Mouse (Mus musculus): ENCODE results near the gene Tanc1.
A peak's percentile ranks its signal among the peaks of the same experiment; 100 is the strongest.

Gene Tanc1

DNA sequence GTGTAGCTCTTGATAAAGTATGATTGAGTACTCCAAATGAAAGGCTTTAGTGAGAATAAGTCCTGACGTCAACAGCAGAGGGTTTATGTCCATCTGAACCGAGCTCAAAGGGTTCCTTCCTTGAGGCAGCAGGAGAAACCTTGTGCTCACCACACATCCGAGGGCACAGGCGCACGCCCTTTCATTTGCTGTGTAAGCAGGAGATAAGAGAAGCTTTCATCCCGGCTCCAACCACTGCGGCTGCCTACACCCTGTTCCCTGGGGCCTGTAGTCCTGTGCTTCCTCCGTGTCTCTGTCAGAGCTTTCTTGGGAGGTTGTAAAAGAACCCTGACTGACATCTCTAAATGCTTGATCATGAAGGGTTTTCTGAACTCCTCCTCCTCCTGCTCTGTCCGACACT, 181.5 kb downstream of the Tanc1 start:
- no peak for DNase-seq (ENCODE audit: extremely low spot score)

DNA sequence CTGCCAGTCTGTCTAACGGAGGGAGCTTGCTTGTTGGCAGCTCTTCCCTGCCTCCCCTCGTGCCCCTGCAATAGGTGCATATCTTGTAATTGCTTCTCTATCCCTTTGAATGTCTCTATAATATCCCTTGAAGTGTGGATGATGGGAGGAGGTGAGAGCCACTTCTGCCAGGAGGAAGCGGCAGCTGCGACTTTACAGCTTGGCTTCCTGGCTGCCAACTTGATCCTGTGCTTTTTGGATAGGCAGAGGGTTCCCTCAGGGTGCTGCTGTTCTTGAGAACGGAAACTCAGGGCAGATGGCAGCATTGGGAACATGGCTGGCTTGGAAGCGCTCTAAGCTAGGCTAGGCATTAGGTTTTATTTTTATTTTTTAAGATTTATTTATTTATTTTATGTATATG, 183.0 kb downstream of the Tanc1 start:
- DNase-seq (ENCODE audit: extremely low spot score), result no peak

DNA sequence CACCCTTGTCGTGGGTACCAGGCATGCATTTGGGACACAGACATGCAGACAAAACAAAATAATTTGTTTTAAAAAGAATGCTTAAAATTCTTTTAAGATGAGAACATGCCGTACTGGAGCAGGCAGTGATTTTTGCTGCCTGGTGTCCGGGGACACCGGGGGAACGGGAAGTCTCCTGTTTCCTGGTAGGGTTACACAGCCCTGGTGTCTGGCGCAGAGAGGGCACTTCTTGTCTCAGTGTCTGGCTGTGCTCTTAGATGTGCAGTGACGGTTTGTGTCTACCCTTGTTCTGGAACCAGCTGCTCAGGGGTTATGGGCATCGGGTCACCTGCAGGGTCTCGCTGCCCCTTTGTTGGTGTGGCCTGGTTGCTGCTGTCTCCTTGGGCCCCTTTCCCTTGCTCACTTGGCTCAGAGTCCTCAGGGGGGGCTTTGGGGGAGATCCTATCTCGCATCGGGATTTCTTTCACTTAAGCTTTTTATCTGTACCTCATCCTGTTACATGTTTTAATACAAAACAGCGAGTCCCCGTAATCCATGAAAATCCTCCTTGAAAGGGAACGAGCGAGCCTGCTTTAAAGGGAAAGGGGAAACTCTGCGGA, 187.2 kb downstream of the Tanc1 start:
- no peak for DNase-seq (ENCODE audit: extremely low spot score)

DNA sequence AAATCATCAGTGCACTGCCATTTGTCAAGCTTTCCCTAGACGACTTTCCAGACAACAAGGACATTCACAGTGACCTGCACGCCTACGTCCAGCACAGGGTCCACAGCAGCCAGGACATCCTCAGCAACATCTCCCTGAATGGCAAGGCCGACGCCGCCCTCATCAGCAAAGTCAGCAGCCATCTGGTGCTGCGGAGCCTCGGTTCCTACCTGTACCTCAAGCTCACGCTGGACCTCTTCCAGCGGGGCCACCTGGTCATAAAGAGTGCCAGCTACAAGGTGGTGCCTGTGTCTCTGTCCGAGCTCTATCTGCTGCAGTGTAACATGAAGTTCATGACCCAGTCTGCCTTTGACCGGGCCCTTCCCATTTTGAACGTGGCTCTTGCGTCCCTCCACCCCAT, 187.7 kb downstream of the Tanc1 start:
- no peak for DNase-seq (ENCODE audit: extremely low spot score)

DNA sequence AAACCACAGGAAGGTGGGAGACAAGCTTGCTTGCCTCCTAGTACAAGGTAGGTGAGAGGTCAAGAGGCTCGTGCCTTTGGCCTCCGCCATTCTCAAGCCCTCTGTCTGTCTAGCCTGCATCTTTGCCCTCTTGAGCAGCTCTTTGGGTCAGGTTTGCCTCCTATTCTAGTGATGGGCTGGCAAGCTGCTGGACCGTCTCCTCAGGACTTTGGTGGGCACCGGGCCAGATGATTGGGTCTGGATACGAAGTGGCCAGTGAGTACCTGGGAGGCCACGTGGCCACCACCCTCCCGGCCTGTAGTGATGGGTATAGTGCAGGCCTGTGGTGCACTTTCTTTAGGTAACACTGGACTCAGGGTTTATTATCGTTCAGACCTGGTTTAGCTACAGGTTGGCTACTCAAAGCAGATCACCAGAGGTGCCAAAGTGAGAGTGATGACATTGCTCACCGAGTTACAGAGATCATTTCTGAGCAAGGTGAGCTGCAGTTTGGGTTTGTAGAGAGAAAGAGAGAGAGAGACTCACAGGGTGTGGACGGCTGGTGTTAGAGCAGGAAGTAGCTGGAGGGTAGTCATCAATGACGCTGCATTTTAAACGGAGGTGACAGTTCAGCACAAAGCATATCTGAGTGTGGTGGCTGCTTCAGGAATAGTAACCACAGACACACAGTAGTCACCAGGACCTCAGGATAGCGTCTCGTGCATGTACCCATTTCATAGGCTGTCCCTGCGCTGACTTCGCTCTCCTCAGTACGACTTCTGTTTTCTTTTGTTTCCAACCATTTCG, 188.8 kb downstream of the Tanc1 start:
- no peak for DNase-seq (ENCODE audit: extremely low spot score)

DNA sequence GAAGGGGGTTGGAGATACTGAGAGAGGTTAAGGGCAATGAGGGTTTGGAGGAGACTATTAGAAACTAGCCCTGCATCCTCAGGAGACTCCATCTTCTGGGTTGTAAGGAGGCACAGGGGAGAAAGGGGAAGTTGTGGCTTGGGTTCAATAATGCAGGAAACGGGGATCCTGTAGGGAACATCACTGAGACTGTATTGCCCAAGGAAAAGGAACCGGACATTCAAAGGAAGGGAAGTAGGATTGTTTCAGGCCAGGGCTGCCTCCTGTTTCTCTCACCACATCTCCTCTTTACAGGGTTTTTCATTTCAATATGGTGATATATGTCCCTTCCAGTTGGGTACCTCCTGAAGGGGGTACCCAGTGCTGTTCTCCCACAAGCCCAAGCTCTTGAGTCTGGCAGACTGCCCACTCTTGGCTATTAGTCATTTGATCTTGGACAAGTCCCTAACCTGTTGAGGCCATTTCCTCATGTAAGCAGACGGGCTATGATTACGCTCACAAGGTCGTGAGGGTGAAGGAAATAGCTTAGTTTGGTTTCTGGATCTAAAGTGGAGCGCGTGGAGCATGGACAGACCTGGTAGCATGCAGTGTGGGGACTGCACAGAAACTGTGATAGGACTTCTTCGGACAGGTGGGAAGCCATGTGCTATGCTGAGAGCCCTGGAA, 191.0 kb downstream of the Tanc1 start:
- no peak for DNase-seq (ENCODE audit: extremely low spot score)

DNA sequence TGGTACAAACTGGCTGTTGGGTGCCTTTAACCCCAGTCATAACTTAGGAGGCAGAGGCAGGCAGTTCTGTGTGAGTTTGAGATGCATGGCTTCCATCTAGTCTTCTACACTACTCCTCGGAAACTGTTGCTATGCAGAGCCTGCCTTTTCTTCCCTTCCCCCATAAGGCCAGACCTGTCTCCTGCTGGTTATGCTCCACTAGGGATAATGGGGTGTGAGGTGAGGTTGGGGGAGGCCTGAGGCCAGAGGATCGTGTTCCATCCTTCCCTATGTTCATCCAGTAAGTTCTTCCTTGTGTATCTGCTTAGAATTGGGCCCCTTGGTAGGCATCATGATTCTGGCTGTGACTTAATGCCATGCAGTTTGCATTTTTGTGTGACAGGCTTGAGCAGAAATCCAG, 193.8 kb downstream of the Tanc1 start:
- DNase-seq (ENCODE audit: extremely low spot score), result no peak

DNA sequence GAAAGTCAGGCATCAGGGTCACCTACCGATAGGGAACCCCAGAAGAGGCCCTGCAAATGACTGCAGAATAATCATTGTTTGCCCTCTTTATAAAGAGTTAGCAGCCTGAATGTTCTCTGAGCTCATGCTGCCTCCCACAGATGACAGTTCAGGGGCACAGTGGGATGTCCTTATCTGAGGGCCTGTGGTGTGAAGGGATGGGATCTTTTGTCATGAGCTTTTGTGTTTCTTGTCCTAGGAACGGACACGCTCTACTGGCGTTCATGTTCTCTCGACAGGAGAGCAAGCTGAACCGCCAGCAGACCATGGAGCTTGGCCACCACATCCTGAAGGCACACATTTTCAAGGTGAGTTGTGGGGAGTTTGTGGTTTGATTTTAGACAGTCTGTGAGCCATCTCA, 194.2 kb downstream of the Tanc1 start:
- DNase-seq (ENCODE audit: extremely low spot score), result no peak

DNA sequence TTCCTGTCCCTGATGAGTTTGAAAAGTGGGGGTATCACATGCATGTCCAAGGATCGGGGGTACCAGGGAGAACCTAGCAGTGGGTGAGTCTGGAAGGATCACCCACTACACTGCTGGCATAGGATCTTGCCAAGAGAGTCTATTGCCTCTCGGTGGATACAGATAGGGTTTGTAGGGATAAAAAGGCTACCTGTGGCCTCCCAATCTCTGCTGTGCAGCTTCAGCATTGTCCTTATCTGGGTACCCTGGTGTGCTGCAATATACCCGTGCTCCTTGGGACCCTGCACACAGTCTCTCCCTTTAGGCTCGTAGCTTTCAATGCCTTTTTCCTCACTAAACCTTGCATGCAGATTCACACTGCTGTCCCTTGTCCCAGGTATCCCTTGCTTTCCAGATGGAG, 196.8 kb downstream of the Tanc1 start:
- DNase-seq (ENCODE audit: extremely low spot score), result no peak

DNA sequence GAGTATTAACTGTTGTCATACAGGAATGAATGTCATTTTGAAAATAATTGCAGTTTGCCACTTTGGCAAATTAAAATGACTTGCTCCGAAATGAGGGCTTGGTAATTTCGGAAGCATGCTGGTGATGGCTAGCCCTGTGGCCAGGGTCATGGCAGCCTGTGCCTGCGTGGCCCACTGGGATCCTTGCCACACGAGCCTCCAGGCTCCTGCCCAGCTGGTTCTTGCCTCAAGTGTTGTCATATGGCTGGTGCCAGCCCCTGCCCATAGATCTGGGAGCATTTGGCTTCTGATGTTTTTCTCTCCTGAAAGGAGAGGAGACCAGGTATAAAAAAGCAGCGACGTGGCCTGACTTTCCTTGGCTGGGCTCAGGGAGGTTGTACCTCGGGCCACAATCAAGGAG, 198.2 kb downstream of the Tanc1 start:
- no peak for DNase-seq (ENCODE audit: extremely low spot score)

DNA sequence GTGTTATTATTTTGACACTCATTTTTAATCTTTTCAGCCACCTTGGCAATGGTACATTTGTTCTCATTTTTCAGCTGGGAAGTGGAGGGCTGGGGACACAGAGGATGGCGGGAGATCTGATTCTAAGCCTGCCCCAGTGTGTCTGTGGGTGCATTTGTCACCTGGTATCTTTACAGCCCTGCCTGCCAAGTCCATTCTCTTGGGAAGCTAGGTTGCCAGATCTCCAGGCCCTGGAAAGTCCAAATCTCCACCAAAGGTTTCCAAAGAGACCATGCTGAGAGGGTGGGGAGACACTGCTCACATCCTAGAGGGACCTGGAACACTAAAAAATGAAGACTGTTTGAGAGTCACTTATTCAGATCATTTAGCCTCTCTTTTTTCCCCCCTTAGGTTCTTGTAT, 199.4 kb downstream of the Tanc1 start:
- no peak for DNase-seq (ENCODE audit: extremely low spot score)

DNA sequence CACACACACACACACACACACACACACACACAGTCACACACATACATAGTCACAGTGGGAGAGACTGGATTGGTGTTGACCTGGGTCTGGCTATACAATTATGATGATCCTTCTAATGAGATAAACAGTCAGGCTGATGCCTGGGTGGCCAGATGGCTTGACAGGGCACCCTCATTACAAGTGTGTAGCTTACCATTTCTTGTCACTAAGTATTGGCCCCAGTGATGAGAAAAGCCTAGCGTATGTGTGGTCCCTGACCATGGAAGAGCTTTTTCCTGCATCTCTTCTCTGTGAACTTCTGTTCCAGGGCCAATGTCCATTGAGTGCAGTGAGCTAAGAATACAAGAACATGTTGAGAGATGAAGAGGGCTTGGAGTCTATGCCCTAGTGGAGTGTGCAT, 200.8 kb downstream of the Tanc1 start:
- no peak for DNase-seq (ENCODE audit: extremely low spot score)

DNA sequence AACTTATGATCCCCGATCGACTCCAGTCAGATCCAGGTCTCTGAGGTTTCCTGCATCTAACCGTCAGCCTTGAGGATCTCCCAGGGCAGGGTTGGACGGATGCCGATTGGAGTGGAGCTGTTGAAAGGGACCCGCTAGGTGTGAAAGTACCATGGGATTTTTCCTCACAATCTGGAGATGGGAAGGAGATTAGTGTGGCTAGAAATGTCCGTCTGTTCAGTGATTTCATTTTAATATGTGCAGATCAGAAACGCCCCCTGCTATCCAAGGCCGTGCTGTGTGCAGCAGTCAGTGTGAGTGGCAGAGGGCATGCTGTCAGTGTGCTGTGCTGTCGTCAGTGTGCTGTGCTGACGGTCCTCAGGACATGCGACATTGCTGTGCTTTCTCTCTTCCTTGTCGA, 201.6 kb downstream of the Tanc1 start:
- DNase-seq (ENCODE audit: extremely low spot score), result no peak

DNA sequence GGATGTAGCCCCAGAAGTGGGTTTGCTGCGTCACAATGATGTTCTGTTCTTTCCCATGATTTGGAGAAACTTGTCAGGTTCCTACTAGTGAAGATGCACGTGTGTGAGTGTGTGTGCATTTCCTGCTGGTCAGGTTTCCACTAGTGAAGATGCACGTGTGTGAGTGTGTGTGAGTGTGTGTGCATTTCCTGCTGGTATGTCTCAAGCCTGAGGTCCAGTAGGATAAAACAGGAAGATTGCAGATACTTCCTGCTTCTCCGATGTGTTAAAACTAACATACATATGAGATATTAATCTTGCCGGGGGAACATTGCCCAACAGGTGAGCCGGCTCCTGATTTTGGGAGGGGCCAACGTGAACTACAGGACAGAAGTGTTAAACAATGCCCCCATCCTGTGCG, 203.2 kb downstream of the Tanc1 start:
- no peak for DNase-seq (ENCODE audit: extremely low spot score)

DNA sequence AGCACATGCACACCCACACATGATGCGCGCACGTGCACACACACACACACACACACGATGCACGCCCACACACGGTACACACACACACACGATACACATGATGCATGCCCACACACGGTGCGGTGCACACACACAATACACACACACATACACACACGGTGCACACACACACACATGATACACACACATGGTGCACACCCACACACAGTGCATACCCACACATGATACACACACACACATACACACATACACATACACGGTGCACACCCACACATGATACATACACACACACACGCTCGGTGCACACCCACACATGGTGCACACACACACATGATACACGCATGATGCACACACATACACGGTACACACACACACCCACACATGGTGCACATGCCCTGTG, 206.8 kb downstream of the Tanc1 start:
- DNase-seq (ENCODE audit: extremely low spot score), result no peak

DNA sequence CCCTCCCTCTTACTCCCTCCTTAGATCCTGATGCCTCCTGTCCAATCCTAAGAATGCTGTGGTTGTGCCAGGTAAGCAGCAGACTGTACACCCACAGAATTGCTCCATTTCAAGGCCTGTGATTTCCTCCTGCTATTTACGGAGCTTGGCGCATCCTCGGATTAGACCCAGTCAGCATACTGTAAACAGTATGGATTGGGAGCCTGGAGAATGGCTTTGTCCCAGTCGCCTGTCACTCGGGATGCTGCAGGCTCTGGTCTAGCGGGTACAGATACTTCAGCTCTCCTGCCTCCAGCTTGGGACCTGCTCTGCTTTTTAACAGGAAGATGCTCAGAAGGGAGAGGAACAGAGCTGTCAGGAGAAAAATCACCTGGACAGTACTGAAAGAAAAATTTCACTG, 207.6 kb downstream of the Tanc1 start:
- no peak for DNase-seq (ENCODE audit: extremely low spot score)

DNA sequence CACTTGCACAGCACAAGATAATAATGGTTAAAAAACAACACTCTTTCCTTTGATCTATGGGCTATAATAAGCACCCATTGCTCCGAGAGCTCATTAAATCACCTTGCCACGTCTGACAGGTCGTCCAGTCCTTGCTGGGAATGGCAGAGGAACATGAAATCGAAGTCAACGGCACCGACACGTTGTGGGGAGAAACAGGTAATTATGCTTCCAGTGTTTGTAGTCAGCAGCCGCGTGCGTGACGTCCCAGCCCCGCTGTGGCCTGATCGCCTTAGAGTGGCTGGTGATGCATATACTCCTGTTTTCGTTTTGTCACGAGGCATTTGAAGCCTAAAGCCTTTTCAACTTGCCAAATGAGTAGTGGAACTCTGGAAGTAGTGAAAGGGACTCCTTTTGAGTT, 208.2 kb downstream of the Tanc1 start:
- DNase-seq (ENCODE audit: extremely low spot score), result no peak

DNA sequence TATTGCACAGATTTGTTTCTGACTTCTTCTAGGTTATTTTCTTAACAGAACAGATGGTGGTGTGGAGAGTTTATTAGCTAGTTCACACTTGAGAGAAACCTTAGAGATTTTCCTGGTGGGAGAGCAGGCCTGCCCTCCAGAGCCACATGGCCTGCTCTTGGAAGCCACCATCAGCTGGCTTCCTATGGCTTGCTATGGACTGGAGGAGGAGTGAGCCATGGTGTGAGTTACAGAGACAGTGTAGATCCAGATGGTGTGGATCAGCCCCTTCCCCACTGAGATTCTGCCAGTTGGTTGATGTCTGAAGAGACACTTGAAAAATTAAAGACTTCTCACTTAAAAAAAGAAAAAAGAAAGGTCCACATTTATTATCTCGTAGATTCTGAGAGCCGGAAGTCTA, 209.2 kb downstream of the Tanc1 start:
- no peak for DNase-seq (ENCODE audit: extremely low spot score)

DNA sequence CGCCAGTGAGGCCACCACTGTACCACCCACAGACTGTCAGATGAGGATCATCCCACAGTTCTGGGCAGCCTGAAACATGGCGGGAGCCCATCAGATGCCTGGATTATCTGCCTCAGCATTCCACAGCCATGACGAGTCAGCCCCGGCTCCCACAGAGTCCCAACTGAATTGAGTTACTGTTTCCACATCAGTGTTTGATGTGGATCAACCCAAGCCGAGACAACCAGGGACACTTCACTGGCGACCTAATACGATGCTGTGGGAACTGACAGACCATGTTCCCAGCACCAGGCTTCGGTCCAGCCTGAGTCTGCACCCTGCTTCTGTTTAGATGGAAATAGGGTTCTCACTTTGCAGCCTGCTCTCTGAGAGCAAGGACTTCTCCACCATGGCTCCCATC, 212.4 kb downstream of the Tanc1 start:
- no peak for DNase-seq (ENCODE audit: extremely low spot score)

DNA sequence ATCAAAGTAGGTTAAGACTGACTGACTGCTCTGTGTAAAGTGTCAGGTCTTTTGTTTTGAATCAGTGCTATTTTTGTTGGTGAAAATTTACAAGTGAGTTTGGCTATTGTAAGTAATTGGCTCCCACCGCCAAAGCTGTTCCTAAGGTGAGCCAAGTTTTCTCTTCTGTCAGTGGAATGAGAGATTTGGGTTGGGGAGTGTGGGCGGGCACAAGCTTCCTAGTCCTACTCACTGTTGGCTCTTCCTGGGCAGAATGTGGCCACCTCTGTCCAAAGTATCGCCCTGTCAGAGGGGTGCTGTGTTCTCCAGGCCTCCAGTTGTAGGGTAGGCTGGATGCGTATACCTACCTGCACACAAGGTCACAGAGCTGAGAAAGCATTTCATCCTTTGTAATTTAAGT, 213.5 kb downstream of the Tanc1 start:
- DNase-seq (ENCODE audit: extremely low spot score), result no peak

DNA sequence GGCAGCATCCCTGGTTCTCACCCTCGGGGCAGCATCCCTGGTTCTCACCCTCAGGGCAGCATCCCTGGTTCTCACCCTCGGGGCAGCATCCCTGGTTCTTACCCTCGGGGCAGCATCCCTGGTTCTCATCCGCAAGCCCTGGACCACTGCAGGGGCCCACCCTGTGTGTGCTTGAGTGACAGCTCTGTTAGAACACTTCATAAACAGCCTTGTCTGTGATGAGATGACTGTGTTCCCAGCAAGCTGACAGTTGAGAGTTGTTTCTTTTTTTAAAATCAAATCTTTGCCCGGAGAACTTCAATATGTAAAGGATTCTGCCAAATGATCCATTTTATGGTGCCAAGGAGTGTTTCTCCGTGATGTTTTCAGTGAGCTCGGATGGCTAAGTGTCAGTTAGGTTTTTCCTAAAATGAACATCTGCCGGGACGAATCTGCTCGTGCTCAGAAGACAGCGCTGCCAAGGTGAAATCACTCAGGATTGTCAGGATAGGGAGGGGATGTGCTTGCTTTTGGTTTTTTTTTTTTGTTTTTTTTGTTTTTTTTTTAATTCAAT, 216.3 kb downstream of the Tanc1 start:
- no peak for DNase-seq (ENCODE audit: extremely low spot score)

DNA sequence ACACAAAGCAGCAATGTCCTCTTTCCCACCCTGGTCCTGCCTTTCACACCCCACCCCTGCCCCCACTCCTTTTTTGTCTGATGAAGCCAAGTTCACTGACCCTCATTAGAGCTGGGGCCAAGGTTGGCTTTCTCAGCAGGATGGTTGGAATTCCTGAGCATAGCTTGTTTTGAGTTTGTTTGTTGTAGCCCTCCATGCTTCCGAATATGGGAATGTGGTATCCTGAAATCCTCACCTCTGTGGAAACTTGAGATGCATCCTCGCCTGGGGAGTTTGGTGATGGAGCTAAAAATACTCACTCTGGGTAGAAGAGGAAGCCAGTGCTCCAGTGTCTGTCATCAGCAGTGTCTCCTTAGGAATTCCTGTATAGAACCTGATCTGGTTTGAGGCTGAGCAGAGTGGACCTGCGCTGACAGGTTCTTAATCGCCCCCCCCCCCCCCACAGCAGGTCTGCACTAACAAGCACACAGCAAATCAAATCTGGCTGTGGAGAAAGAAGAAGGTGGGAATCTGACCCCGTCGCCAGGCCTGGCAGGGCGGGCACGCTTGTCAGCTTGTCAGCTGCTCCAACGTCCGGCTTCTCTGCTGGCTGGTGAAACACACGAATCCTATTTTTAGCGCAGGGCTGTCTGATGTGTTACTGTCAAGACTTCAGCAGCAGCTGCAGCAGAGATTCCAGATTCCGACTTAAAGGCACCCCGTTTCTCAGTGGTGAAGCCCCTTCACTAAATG, 217.1 kb downstream of the Tanc1 start:
- peak; percentile 65 for DNase-seq (ENCODE audit: extremely low spot score)
